Mouse (Mus musculus): ENCODE data around the gene Tmem131l.

- no peak for TF ChIP-seq USF1 (IDR thresholded peaks at IDR 0.05; ENCODE audit: low read depth, low read length)
- no peak for TF ChIP-seq SIN3A (IDR thresholded peaks at IDR 0.05; ENCODE audit: low read length)
- no peak for TF ChIP-seq POLR2A (IDR thresholded peaks at IDR 0.05; ENCODE audit: control insufficient read depth in 1 of 2, insufficient read depth in 1 of 2, low read depth in 1 of 2, low read length in 2 of 2, poor library complexity in 1 of 2)
- no peak for TF ChIP-seq CTCF (IDR thresholded peaks at IDR 0.05 in 2 of 3, conservative IDR thresholded peaks at IDR 0.05 in 1 of 3; ENCODE audit: control insufficient read depth in 1 of 3, insufficient read depth in 1 of 3, low read depth in 2 of 3, low read length in 3 of 3, poor library complexity in 1 of 3, severe bottlenecking in 1 of 3)
- TF ChIP-seq MEF2A (IDR thresholded peaks at IDR 0.05; ENCODE audit: extremely low read depth, insufficient replicate concordance, low read depth, low read length, poor library complexity, severe bottlenecking) = no peak
- TF ChIP-seq GABPA (IDR thresholded peaks at IDR 0.05; ENCODE audit: low read depth, low read length) = no peak
- no peak for TF ChIP-seq MYB (IDR thresholded peaks at IDR 0.05; ENCODE audit: low read depth, low read length)
- TF ChIP-seq ELF1 (IDR thresholded peaks at IDR 0.05; ENCODE audit: low read depth, low read length) = no peak
- no peak for TF ChIP-seq ZNF384 (IDR thresholded peaks at IDR 0.05; ENCODE audit: low read depth, low read length)
- no peak for TF ChIP-seq EP300 (IDR thresholded peaks at IDR 0.05; ENCODE audit: low read depth in 1 of 2, low read length in 2 of 2)
- TF ChIP-seq TCF12 (IDR thresholded peaks at IDR 0.05; ENCODE audit: low read depth, low read length) = no peak
- no peak for TF ChIP-seq MAZ (IDR thresholded peaks at IDR 0.05; ENCODE audit: low read depth, low read length)
Observed at GRCm38 (mm10) chr3:84037536-84037935, 2.4 kb downstream of the Tmem131l start.

All from MEL (cell line).